Mouse (Mus musculus) midbrain, embryonic 16.5 days (tissue): Measurements from ENCODE around the gene Bend3. TPM values are rescaled to one million over a fixed set of nuclear protein-coding genes. Genes with fewer than 3 reads are reported as not detected.

Experiments
- ATAC-seq: fragments of 200-750 bp; cut with Nextera tagmentation; 2 replicates; pipeline ENCODE4 v1.8.0; 2017; ENCODE audit warnings: moderate TSS enrichment
- H3K27ac ChIP-seq: fragments of 300-500 bp; sonication (generic); 2 replicates; pipeline ENCODE4 v1.5.1; 2014; ENCODE audit warnings: mild to moderate bottlenecking, low read length, mixed read lengths
- H3K27me3 ChIP-seq: fragments of 300-500 bp; sonication (generic); 2 replicates; pipeline ENCODE4 v1.6.1; 2014; ENCODE audit warnings: low read depth, low read length, mixed read lengths; ENCODE audit not compliant: control insufficient read depth, insufficient read depth
- H3K36me3 ChIP-seq: fragments of 300-500 bp; sonication (generic); 2 replicates; pipeline ENCODE4 v1.6.1; 2014; ENCODE audit warnings: mild to moderate bottlenecking, low read length, moderate library complexity, mixed read lengths; ENCODE audit not compliant: control insufficient read depth, insufficient read depth
- H3K4me1 ChIP-seq: fragments of 300-500 bp; sonication (generic); 2 replicates; pipeline ENCODE4 v1.6.1; 2014; ENCODE audit warnings: mild to moderate bottlenecking, low read length, mixed read lengths; ENCODE audit not compliant: control insufficient read depth, insufficient read depth
- H3K4me2 ChIP-seq: fragments of 300-500 bp; sonication (generic); 2 replicates; pipeline ENCODE4 v1.6.1; 2014; ENCODE audit warnings: mild to moderate bottlenecking, low read length, mixed read lengths
- H3K4me3 ChIP-seq: fragments of 300-500 bp; sonication (generic); 2 replicates; pipeline ENCODE4 v1.5.1; 2014; ENCODE audit warnings: low read depth, mild to moderate bottlenecking, low read length, moderate library complexity, mixed read lengths
- H3K9ac ChIP-seq: fragments of 300-500 bp; sonication (generic); 2 replicates; pipeline ENCODE4 v1.6.1; 2014; ENCODE audit warnings: low read depth, low read length, mixed read lengths
- H3K9me3 ChIP-seq: fragments of 300-500 bp; sonication (generic); replicated peaks from 2 replicates; pipeline ENCODE4 v1.6.1; 2014; ENCODE audit warnings: mild to moderate bottlenecking, low read length, mixed read lengths; ENCODE audit not compliant: control insufficient read depth, poor library complexity, severe bottlenecking
- WGBS: fragments of 180-500 bp; shearing (Covaris S2); extraction: QIAGEN DNeasy Blood & Tissue Kit; methylation state at CpG from one replicate; pipeline ENCODE4 v1.1.7; 2014; 5-methylcytosine and 5-hydroxymethylcytosine counted together
- polyA plus RNA-seq: library from polyadenylated mRNA; unstranded; fragments of >200 nt; fragmentation: Nextera tagmentation; extraction: Ambion mirVana; gene quantifications from 2 replicates; pipeline ENCODE4 v1.2.1, GENCODE M21; 2015

Bend3 gene
- polyA plus RNA-seq, 1 experiment from 2014 or later, result 3.1 TPM

DNA sequence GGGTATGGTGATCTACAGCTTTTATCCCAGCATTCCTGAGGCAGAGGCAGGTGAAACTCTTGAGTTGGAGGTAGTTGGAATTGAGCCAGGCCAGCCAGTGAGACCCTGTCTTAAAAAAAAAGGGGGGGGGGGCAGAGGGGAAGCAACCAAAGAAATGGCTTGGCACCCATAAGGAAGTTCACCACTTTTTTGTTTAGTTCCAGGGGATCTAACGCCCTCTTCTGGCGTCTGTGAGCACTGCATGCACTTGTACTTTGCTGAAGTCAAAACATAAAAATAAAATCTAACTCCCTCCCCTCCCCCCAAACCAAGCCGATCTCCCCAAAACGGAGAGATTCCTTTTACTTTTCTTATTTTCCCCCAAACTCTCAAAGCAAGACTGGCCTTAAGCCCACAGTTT lies 3.3 kb upstream of the Bend3 start:
- H3K9me3 ChIP-seq, result no peaks in the 10 kb centered on the region
- H3K4me2 ChIP-seq, result no peak overlapping the region
- 63% methylated on average over 4 of the region's 4 CpGs for WGBS
- no peaks in the 10 kb centered on the region for H3K36me3 ChIP-seq
- ATAC-seq, result no peak
- H3K4me1 ChIP-seq, result peaks cover 12% of the 10 kb centered on the region
- no peaks in the 10 kb centered on the region for H3K27me3 ChIP-seq
- no peak overlapping the region for H3K27ac ChIP-seq
- H3K9ac ChIP-seq, result no peak overlapping the region
- no peak overlapping the region for H3K4me3 ChIP-seq

DNA sequence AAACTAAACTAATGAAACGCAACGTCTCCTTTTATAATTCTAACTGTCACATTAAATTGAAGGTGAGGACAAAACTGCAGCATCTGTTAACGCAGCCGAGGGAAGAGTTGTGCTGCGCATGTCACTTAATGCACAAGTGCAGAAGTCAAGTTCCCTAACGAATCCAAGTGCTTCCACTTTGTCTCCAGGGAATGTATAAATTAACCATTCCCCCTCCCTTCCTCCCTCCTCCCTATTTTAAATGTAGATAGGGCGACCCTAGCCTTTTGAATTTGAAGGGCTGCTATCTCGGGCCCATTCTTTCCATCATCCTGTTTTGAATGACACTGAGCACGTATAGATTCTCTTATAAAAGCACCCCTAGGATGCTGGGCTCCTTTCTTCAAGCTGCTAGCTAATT lies 1.2 kb upstream of the Bend3 start:
- H3K9ac ChIP-seq, result peak overlapping the region; percentile 31
- 0 out of 2 replicates have a peak overlapping the region, but pooled peaks have one; percentile 4 for H3K27ac ChIP-seq

DNA sequence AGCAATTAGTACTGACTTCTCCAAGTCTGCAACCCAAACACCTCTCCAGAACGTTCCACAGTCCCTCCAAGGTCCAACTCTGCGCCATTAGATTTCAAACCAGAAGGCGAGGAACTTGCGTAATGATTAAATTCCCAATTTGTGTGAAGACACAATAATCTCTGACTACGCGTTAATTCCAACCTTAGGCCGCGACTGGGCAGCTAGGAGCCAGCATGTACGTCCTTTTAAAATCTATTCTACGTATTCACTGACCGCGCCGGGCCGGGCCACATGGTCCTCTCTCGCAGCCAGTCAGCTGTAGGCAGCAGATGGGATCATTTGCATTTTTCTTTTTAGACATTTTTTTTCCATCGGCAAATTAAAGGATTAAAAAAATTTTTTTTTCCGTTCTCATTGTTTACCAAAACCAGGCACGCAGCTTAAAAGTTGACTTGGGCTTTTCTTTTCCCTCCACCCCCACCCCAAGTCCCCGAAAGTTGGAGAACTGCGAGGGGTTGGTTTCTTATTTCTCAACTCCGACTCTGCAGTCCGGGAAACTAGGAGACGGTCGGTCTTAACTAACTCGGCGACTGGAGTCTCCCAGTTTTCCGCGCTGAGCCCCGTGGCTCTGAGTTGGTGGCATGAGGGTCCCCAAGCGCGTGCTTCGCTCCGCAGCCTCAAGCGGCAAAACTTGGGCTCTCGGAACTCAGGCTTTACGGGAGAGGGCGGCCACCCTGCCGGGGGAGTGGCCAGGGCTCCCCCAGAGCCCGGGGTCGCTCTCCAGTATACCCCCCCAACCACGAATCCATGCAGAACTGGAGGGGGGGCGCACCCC lies 558 bp upstream of the Bend3 start:
- Histone ChIP-seq H3K4me3 (peak overlapping the region; percentile 83), H3K27me3 (no peaks in the 10 kb centered on the region), H3K4me2 (peak overlapping the region; percentile 83), H3K36me3 (no peaks in the 10 kb centered on the region), H3K4me1 (peaks cover 25% of the 10 kb centered on the region), H3K9me3 (no peaks in the 10 kb centered on the region), H3K9ac (peak overlapping the region; percentile 92), H3K27ac (peak overlapping the region; percentile 96)
- WGBS, result under 1% methylated on average over 42 of the region's 42 CpGs
- ATAC-seq, result peak; percentile 34

More for the DNA sequence above, 1.2 kb upstream of the Bend3 start:
- ATAC-seq, result no peak
- Histone ChIP-seq H3K36me3 (no peaks in the 10 kb centered on the region), H3K4me1 (peaks cover 21% of the 10 kb centered on the region), H3K27me3 (no peaks in the 10 kb centered on the region), H3K4me3 (peak overlapping the region; percentile 83), H3K9me3 (no peaks in the 10 kb centered on the region), H3K4me2 (peak overlapping the region; percentile 83)
- WGBS, result 5% methylated on average over 9 of the region's 9 CpGs

DNA sequence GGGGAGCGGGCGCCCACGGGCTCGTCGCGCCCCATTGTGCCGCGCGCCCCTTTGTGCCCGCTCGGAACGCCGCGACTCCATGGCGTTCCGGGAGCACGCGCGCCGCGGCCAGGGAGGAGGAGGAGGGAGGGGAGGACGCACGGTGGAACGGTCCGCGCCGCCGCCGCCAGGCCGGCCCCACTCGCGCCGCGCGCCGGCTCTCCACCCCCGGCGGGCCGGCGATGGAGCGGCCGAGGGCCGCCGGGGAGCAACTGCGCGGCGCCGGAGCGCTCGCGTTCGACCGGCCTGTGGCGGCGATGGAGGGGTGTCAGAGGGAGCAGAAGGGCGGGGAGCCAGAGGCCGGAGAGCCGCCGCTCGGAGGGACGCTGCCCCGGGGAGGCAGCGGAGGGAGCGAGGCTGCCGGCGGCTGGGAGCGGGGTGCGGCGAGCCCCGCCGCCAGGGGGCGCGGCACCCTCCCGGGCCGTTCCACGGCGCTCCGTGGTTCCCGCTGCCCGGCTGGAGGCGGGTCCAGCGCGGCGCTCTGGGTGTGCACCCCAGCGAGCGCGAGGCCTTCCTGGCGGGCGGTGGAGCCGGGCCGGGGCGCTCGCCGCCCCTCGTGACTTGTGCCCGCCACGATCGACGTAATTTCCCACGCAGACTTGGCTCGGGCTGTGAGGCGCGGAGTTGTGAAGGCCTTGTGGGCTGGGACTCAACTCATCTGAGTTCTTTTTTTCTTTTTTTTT lies 966 bp downstream of the Bend3 start:
- Histone ChIP-seq H3K36me3 (no peaks in the 10 kb centered on the region), H3K9me3 (no peaks in the 10 kb centered on the region), H3K27ac (peak overlapping the region; percentile 96), H3K27me3 (no peaks in the 10 kb centered on the region), H3K4me1 (peaks cover 30% of the 10 kb centered on the region), H3K9ac (peak overlapping the region; percentile 92), H3K4me3 (peak overlapping the region; percentile 83), H3K4me2 (peak overlapping the region; percentile 83)
- 0% methylated on average over 84 of the region's 103 CpGs for WGBS
- peak; percentile 89 for ATAC-seq

DNA sequence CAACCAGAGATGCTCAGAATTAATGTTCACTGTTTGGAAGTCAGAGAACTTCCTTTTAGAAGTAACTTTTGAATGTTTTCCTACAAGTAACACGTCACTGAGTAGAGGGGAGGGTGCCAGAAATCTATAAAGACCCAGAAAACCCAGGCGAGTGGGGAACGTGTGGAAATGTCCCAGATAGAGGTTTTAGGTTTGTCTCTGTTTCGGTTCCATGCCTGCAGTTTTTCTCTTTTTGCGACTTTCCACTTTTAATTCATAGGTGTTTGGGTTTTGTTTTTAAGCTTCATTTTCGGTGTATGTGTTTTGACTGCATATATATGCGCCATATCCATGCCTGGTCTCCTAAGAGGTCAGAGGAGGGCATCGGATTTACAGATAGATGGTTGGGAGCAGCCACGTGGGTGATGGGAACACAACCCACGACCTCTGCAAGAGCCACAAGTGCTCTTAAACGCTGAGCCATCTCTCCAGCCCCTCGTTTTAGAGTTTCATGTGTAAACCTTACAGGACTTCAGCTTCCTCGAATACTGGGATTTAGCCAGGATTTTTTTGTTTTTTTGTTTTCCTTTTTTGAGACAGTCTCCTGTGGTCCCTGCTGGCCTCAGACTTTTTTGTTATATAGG lies 1.7 kb downstream of the Bend3 start:
- no peaks in the 10 kb centered on the region for H3K9me3 ChIP-seq
- H3K36me3 ChIP-seq, result no peaks in the 10 kb centered on the region
- H3K9ac ChIP-seq, result peak overlapping the region; percentile 92
- H3K27ac ChIP-seq, result peak overlapping the region; percentile 96; the same call in 1 of the 2 replicates
- ATAC-seq, result no peak
- H3K4me1 ChIP-seq, result peaks cover 30% of the 10 kb centered on the region
- H3K27me3 ChIP-seq, result no peaks in the 10 kb centered on the region
- peak overlapping the region; percentile 83 for H3K4me2 ChIP-seq
- WGBS, result 4% methylated on average over 13 of the region's 13 CpGs
- peak overlapping the region; percentile 83 for H3K4me3 ChIP-seq

DNA sequence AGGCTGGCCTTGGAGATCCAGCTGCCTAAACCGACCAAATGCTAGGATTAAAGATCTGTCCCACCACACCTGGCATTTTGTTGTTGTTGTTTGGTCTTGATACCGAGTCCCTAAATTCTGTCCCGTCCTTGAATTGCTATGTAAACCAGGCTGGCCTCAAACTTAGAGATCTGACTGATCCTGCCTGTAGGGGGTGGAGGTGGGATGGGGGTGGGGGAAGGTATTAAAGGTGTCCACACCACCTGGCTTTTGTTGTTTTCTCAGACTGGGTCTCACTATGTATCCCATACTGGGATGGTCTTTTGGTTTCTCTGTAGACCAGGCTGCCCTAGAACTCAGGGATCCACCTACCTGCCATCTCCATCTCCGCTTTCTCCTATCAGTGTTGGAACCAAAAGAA lies 2.5 kb downstream of the Bend3 start:
- H3K4me1 ChIP-seq, result peaks cover 30% of the 10 kb centered on the region
- no peak for ATAC-seq
- H3K9ac ChIP-seq, result no peak overlapping the region
- no peaks in the 10 kb centered on the region for H3K27me3 ChIP-seq
- H3K27ac ChIP-seq, result no peak overlapping the region
- 36% methylated on average over 4 of the region's 4 CpGs for WGBS
- H3K36me3 ChIP-seq, result no peaks in the 10 kb centered on the region
- no peak overlapping the region for H3K4me3 ChIP-seq
- H3K9me3 ChIP-seq, result no peaks in the 10 kb centered on the region
- no peak overlapping the region for H3K4me2 ChIP-seq

DNA sequence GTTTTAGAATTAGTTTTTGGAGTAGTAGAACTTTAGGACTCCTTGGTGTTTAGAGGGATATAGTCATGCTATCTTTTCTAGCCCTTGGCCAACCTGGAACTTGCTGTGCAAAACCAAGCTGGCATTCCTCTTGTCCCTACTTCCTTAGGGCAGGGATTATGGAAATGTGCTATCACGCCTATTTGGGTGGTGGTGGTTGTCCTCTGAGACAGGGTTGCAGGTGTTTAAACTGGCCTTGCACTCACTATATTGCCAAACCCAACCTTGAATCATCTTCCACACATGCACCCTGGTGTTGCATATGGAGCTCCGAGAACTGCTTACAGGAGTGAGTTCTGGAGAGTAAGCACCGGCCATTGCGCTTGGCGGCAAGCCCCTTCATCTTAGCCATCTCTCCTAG lies 3.4 kb downstream of the Bend3 start:
- H3K4me1 ChIP-seq, result peaks cover 30% of the 10 kb centered on the region
- H3K4me3 ChIP-seq, result no peak overlapping the region
- ATAC-seq, result no peak
- no peak overlapping the region for H3K27ac ChIP-seq
- WGBS, result 80% methylated on average over 5 of the region's 5 CpGs
- no peak overlapping the region for H3K9ac ChIP-seq
- no peaks in the 10 kb centered on the region for H3K36me3 ChIP-seq
- no peaks in the 10 kb centered on the region for H3K27me3 ChIP-seq
- H3K9me3 ChIP-seq, result no peaks in the 10 kb centered on the region
- no peak overlapping the region for H3K4me2 ChIP-seq

DNA sequence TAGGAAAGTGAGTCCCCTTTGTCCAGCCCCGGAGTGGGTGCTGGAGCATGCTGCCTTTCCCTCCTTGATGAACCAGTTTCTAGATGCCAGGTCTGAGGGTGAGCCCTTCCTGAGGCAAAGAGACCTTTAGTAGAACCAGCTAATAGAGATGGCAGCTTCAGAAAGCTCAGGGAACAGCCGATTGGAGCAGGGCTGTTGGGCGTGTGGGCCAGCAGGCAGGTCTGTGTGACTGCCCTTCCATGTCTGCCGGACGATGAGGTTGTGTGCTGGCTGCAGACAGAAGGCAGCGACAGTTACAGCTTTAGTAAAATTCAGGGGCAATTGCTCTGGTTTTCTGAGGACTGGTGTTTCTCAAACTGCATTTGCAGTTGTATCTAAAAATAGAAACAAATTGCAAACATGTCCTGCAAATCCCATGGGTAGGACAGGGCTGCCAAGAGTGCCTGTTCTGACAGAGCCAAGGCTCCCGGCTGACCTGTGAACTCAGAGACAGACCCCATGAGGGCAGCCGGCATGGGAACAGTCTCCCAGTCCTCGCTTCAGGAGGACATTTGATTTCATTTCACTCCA lies 4.9 kb downstream of the Bend3 start:
- H3K4me2 ChIP-seq, result no peak overlapping the region
- 48% methylated on average over 9 of the region's 9 CpGs for WGBS
- H3K27ac ChIP-seq, result no peak overlapping the region
- H3K36me3 ChIP-seq, result no peaks in the 10 kb centered on the region
- no peak overlapping the region for H3K4me3 ChIP-seq
- peaks cover 23% of the 10 kb centered on the region for H3K4me1 ChIP-seq
- ATAC-seq, result no peak
- no peaks in the 10 kb centered on the region for H3K27me3 ChIP-seq
- H3K9me3 ChIP-seq, result no peaks in the 10 kb centered on the region
- no peak overlapping the region; the same call in 1 of the 2 replicates for H3K9ac ChIP-seq
